Mouse (Mus musculus) ES-E14 (cell line): ENCODE data around the gene Dzip1l. TPM values are rescaled to one million over a fixed set of nuclear protein-coding genes. Genes with fewer than 3 reads are reported as not detected.
"Not testable (repeated sequence)": the region's sequence is repeated elsewhere in the genome, so short reads cannot be mapped to it uniquely, and the experiment has no call there.

Experiments used
- DNase-seq: peaks from one replicate; pipeline ENCODE4 v3.0.0-alpha.2; 2013; ENCODE audit warnings: low read depth, low spot score
- H3K27ac ChIP-seq: 2 replicates; pipeline ENCODE4 v1.5.1; 2012; ENCODE audit warnings: low read depth, mild to moderate bottlenecking, low read length, moderate library complexity, mixed read lengths; ENCODE audit not compliant: poor library complexity, insufficient read depth, severe bottlenecking
- H3K36me3 ChIP-seq: 2 replicates; pipeline ENCODE4 v1.6.1; 2012; ENCODE audit warnings: mild to moderate bottlenecking, low read length, moderate library complexity, mixed read lengths; ENCODE audit not compliant: control insufficient read depth, poor library complexity, insufficient read depth, severe bottlenecking
- H3K4me1 ChIP-seq, 2 experiments: fragments of 150-350 bp in 1 of 2; sonication (generic) in 1 of 2; 2 replicates each; pipeline ENCODE4 v1.6.1; 2012; ENCODE audit warnings: low read length in 2 of 2, mild to moderate bottlenecking in 1 of 2, mixed read lengths in 1 of 2; ENCODE audit not compliant: control insufficient read depth in 2 of 2, insufficient read depth in 2 of 2, poor library complexity in 1 of 2
- H3K4me3 ChIP-seq, 2 experiments: fragments of 150-350 bp in 1 of 2; sonication (generic) in 1 of 2; 2 replicates each; pipeline ENCODE4 v1.5.1; 2012; ENCODE audit warnings: low read length in 2 of 2, low read depth in 1 of 2, mild to moderate bottlenecking in 1 of 2, mixed read lengths in 1 of 2; ENCODE audit not compliant: insufficient read depth in 1 of 2, poor library complexity in 1 of 2, severe bottlenecking in 1 of 2
- H3K9ac ChIP-seq: 2 replicates; pipeline ENCODE4 v1.6.1; 2012; ENCODE audit warnings: low read depth, mild to moderate bottlenecking, low read length, mixed read lengths; ENCODE audit not compliant: poor library complexity, insufficient read depth, severe bottlenecking
- H3K9me3 ChIP-seq: fragments of 150-350 bp; sonication (generic); 2 replicates; pipeline ENCODE4 v1.6.1; 2012; ENCODE audit warnings: low read depth, mild to moderate bottlenecking, low read length; ENCODE audit not compliant: control insufficient read depth, insufficient read depth
- CHD2 ChIP-seq: IDR thresholded peaks from 2 replicates; pipeline ENCODE4 v1.6.1; 2014; ENCODE audit warnings: mild to moderate bottlenecking, low read depth, low read length, inconsistent platforms
- HCFC1 ChIP-seq: IDR thresholded peaks from 2 replicates; pipeline ENCODE4 v1.6.1; 2012; ENCODE audit warnings: low read length, inconsistent platforms, borderline replicate concordance; ENCODE audit not compliant: insufficient read depth
- MAFK ChIP-seq: IDR thresholded peaks from 2 replicates; pipeline ENCODE4 v1.6.1; 2014; ENCODE audit warnings: mild to moderate bottlenecking, low read depth, low read length, inconsistent platforms; ENCODE audit not compliant: insufficient read depth
- ZC3H11A ChIP-seq: IDR thresholded peaks from 2 replicates; pipeline ENCODE4 v1.6.1; 2012; ENCODE audit warnings: low read depth, mild to moderate bottlenecking, inconsistent platforms, low read length, borderline replicate concordance
- ZNF384 ChIP-seq: IDR thresholded peaks from 2 replicates; pipeline ENCODE4 v1.6.1; 2012; ENCODE audit warnings: low read depth, low read length, inconsistent platforms
- in situ Hi-C, 2 experiments: fragments of 600-800 bp; cut with MboI; formaldehyde crosslinking; loops; one replicate each; pipeline ENCODE4 v1.15.1; 2025; ENCODE audit warnings: low sequenced_read_pairs in 2 of 2, inconsistent platforms in 1 of 2; ENCODE audit not compliant: unreplicated experiment in 2 of 2
- total RNA-seq: library from RNA; depleted of rRNA; stranded (reverse); fragments of 300-350 nt; gene quantifications from 2 replicates; pipeline ENCODE4 v1.2.3, GENCODE M21; 2012; rRNA removed

Gene Dzip1l
- 11.6 and 17.2 TPM in 2 replicates for total RNA-seq

DNA sequence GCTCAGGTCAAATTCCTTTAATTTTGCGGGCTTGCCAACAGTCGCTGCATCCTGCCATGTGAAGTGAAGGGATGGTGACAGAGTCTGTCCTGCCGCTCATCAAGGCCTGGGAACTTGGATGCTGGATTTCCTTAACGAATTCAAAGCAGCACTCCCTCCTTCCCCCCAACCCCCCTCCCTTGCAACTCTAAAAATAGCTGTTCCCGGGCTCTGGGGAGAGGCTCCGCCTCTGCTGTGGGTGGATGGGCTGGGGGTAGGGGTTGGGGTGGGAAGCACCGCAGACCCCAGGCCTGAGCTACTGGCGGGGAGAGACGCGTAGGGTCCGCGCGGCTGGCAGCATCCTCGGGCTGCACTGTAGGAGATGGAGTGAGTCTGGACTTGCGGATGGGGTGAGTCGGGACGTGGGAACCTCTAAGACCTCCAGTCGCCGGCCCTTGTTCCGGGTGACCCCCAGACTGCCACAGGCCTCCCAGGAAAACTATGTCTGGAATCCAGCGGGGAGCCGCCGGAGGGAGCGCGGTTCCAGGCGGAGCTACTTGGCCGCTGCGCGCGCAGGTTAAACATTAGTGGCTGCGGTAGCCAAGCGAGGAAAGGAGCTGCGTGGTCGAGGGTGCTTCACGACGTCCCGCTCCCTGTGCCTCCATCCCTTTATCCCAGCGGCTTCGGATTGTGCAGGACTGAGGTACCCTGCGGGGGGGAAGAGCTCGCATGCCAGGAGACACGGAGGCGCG, at the start of gene Dzip1l:
Dzip1l (plus strand) TSS at position 216 of the 731 bp plus-strand sequence.
- in situ Hi-C loops: no loop called here
- peak; percentile 50 for DNase-seq
- Histone ChIP-seq H3K9me3 (no peaks in the 10 kb centered on the region), H3K27ac (no peak within 1 kb of the TSS), H3K4me1 (0 out of 4 replicates have a peak, but pooled peaks cover 0 to 3% of the 10 kb centered on the region in 2 experiments), H3K9ac (peak within 1 kb of the TSS; percentile 53), H3K36me3 (no peaks in the 10 kb centered on the region), H3K4me3 (peak within 1 kb of the TSS; percentile 65 to 81)
- no peak for TF ChIP-seq CHD2
- TF ChIP-seq ZC3H11A: no peak
- no peak for TF ChIP-seq HCFC1
- TF ChIP-seq ZNF384: no peak

- in situ Hi-C loops: no loop called here
- TF ChIP-seq ZC3H11A (peak; percentile 2; the same call in 1 of the 2 replicates), HCFC1 (no peak; the same call in 1 of the 2 replicates), ZNF384 (peak; percentile 64; the same call in 1 of the 2 replicates)
- Histone ChIP-seq H3K36me3 (peaks cover 34% of the 10 kb centered on the region), H3K27ac (peak overlapping the region; percentile 17; the same call in 1 of the 2 replicates), H3K9me3 (no peaks in the 10 kb centered on the region), H3K4me1 (peaks cover 3% of the 10 kb centered on the region in 2 experiments; a peak in 1 of 4 replicates), H3K4me3 (no peak overlapping the region), H3K9ac (no peak overlapping the region)
- DNase-seq: peak; percentile 37
These were observed 48.6 kb upstream of the Dzip1l start for GRCm38 (mm10) chr9:99580655-99581054.

- Histone ChIP-seq H3K4me3 (no peak overlapping the region), H3K9me3 (no peaks in the 10 kb centered on the region), H3K36me3 (peaks cover 13% of the 10 kb centered on the region), H3K4me1 (peaks cover 0 to 2% of the 10 kb centered on the region in 2 experiments; a peak in 1 of 4 replicates), H3K27ac (no peak overlapping the region), H3K9ac (no peak overlapping the region)
- DNase-seq: peak; percentile 47
- TF ChIP-seq ZNF384: no peak
- TF ChIP-seq MAFK: no peak
- TF ChIP-seq HCFC1: no peak
- TF ChIP-seq CHD2: no peak
- TF ChIP-seq ZC3H11A: no peak
- in situ Hi-C loops: no loop called here
These were observed 41.6 kb upstream of the Dzip1l start for GRCm38 (mm10) chr9:99587505-99588202.

- H3K27ac ChIP-seq: no peak overlapping the region
- DNase-seq: no peak
- H3K36me3 ChIP-seq: no peaks in the 10 kb centered on the region
- H3K9me3 ChIP-seq: no peaks in the 10 kb centered on the region
- in situ Hi-C loops: no loop called here
- no peak for TF ChIP-seq CHD2
- TF ChIP-seq MAFK: no peak
- TF ChIP-seq ZC3H11A: no peak
- TF ChIP-seq HCFC1: no peak
- TF ChIP-seq ZNF384: no peak
- H3K4me1 ChIP-seq: peaks cover 0 to 2% of the 10 kb centered on the region in 2 experiments; a peak in 1 of 4 replicates
- H3K4me3 ChIP-seq: peak overlapping the region; percentile 15 to 51; a peak in 2 of 4 replicates
- H3K9ac ChIP-seq: no peak overlapping the region
These were observed 38.2 kb upstream of the Dzip1l start for GRCm38 (mm10) chr9:99591144-99591543.

GRCm38 (mm10) chr9:99599127-99599526, 30.2 kb upstream of the Dzip1l start:
- in situ Hi-C loops, H3K27ac ChIP-seq, DNase-seq, H3K4me3 ChIP-seq, H3K4me1 ChIP-seq, H3K36me3 ChIP-seq, H3K9me3 ChIP-seq, H3K9ac ChIP-seq: not testable (repeated sequence)
